Mouse (Mus musculus) lung, postnatal 0 days (tissue): ENCODE measurements around the gene Sumf1.

Experiments used
- CTCF ChIP-seq: IDR thresholded peaks from 2 replicates; pipeline ENCODE4 v1.5.1; 2016; ENCODE audit warnings: antibody characterized with exemption, mild to moderate bottlenecking
- EP300 ChIP-seq: IDR thresholded peaks from 2 replicates; pipeline ENCODE4 v1.6.1; 2016; ENCODE audit warnings: antibody characterized with exemption, mild to moderate bottlenecking, control low read depth

DNA sequence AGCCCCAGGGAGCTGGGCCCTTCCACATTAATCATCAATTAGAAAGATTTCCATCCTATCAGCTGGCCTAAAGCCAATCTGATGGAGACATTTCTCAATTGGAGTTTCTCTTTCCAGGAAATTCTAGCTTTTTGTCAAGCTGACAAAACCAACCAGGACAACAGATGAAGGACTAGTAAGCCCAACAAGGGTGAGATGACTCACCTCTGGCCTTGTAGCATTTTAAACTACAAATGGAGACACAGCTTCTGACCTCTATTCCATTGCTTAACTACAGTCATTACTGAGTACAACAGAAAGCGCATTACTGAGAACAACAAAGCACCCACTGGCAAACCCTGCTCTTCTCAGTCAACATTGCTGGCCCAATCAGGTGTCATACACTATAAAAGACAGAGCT, 49.1 kb downstream of the Sumf1 start:
- TF ChIP-seq CTCF: no peak
- no peak for TF ChIP-seq EP300
